Mouse (Mus musculus) erythroblast, adult 5-6 weeks (primary cell): ENCODE data around the gene Gm17361. TPM values are rescaled to one million over a fixed set of nuclear protein-coding genes. Genes with fewer than 3 reads are reported as not detected.
"Not testable (repeated sequence)": the region's sequence is repeated elsewhere in the genome, so short reads cannot be mapped to it uniquely, and the experiment has no call there.

Experiments
- ATAC-seq: replicated peaks from 2 replicates; pipeline ENCODE4 v1.8.0; 2016; ENCODE audit warnings: moderate number of reproducible peaks, mild to moderate bottlenecking, moderate TSS enrichment, inconsistent platforms; ENCODE audit not compliant: poor library complexity, low FRiP score, severe bottlenecking
- total RNA-seq, 2 experiments: library from RNA; stranded (forward) in 1 of 2; stranded (reverse) in 1 of 2; fragments of 150-400 nt in 1 of 2; fragments of 200-764, 138-1000 nt in 1 of 2; gene quantifications; 2 replicates each; pipeline versions ENCODE4 v1.2.3 to v1.2.4; 2015 to 2017; ENCODE audit warnings: low replicate concordance in 2 of 2

Gene Gm17361
- not detected in 2 replicates for total RNA-seq (2015; ENCODE audit: low replicate concordance)
- total RNA-seq (2017; ENCODE audit: low replicate concordance), result not detected in 2 replicates

DNA sequence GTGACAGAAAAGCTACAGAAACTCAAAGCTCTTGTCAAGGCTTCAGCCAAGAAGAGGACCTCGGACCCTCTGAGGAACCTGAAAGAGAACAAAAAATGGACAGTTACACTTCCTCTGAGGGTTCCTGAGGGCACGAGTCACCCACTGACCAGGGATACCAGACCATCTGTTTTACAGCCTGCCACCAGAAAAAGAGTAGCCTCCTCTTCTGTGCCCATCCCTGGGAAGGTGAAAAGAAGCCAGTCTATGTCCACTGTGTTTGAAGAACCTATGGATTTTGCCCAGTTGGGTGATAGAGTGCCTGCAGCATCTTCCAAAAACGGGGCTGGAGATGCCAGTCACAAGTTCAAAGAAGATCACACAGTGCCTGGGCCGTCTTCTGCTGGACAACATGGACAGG is at the start of gene Gm17361:
Gene Gm17361, plus strand, starts transcription at position 301 of the 400 bp plus-strand sequence.
- ATAC-seq, result not testable (repeated sequence)
